Mouse (Mus musculus) hindlimb bud, embryonic 11.5 days (tissue): Measurements from ENCODE around the gene Patl1.
"Not testable (repeated sequence)": the region's sequence is repeated elsewhere in the genome, so short reads cannot be mapped to it uniquely, and the experiment has no call there.

Source experiments
- DNase-seq: peaks from one replicate; pipeline ENCODE4 v3.0.0-alpha.2; 2012; ENCODE audit warnings: low read depth, low spot score; ENCODE audit errors: extremely low spot score

Patl1 gene

DNA sequence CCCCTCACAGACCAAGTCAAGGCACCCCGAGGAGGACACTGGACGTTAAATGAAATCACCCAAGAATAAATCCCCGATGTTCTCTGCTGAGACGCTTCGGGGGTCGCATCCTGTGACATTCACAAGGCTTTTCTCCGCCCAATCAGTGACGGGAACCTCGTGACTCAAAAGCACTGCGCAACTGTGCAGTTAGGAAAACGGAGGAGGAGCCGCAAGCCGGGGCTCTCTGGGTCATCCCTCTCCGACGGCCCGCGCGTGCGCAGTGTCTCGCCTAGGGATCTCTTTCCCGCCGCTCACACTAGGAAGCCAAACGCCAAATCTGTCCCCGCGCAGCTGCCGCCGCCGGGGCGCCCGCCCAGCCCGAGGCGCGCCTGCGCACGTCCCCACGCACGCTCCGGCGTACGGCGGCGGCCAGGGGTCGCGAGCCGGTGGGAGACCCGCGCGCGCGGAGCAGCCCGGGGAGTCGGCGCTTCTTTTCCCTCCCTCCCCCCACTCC, at the start of gene Patl1:
Gene Patl1, plus strand, starts transcription at position 363 of the 496 bp plus-strand sequence.
- DNase-seq: peak; percentile 82

- no peak for DNase-seq
Observed at GRCm38 (mm10) chr19:11867837-11868236, 44.4 kb upstream of the Patl1 start.

- no peak for DNase-seq
Observed at GRCm38 (mm10) chr19:11875006-11875405, 37.2 kb upstream of the Patl1 start, which contains the start of gene Olfr1419. Gene Olfr1419 (minus strand): TSS chr19:11875106.

DNA sequence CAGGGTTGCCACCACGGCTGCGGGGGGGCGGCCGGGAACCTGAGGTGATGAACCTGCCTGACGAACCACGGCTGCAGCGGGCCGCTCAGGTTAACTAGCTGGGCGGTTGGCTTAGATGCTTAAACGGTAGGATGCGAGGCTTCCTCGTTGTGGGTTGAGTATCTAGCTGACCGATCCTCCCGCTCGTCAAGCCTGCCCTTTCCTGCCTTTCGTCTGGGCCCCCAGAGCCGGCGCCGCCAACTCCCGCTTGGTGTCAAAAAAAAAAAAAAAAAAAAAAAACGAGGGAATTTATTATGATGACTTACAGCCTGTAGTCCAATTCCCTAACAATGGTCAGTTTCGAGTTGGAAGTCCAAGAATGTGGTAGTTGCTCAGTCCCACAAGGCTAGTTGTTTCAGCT, 33.8 kb upstream of the Patl1 start:
- DNase-seq: not testable (repeated sequence)

DNA sequence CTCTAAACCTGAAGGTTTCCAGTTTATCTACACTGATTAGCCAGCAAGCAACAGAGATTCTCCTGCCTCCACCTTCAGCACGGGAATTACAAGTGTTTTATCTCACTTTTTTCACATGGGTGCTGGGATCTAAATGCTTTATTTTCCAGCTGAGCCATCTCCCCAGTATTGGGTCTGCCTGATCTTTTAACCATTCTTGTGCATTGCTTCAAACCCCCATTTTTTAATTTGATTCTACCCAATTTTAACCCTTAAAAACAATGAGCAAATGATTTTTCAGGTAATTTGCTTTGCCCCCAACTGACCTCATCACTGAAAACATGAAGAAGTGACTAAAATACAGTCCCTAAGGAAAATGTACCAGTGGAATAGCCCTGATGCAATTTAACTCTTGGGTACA, 25.9 kb upstream of the Patl1 start, which contains the start of gene Olfr1420:
Gene Olfr1420, plus strand, starts transcription at position 301 of the 400 bp plus-strand sequence.
- no peak for DNase-seq

GRCm38 (mm10) chr19:11911021-11911420, 1.2 kb upstream of the Patl1 start:
- no peak for DNase-seq

- DNase-seq: no peak
Observed at GRCm38 (mm10) chr19:11911603-11912002, 596 bp upstream of the Patl1 start.

GRCm38 (mm10) chr19:11912533-11913121, 428 bp downstream of the Patl1 start:
- peak; percentile 12 for DNase-seq

DNA sequence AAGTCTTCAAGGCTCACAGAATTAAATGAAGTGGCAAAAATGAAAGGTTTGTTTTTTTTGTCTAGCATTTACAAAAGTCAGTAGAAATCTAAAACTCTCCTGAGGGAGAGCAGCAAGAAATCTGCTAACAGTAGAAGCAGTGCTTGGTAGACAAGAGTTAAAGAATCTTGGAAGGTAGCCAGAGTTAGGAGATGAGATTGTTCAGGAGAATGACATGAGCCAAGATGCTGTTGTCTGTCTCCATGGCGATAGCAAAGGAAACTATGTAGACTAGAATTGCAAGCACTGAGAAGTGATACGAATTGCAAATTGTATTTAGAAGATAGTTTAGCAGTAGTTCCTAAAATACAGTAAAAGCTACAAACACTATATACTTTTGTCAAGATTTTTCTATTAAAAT, 3.6 kb downstream of the Patl1 start:
- DNase-seq: no peak

- no peak for DNase-seq
Observed at GRCm38 (mm10) chr19:11922068-11922467, 9.9 kb downstream of the Patl1 start.

GRCm38 (mm10) chr19:11922515-11922914, 10.3 kb downstream of the Patl1 start:
- DNase-seq: not testable (repeated sequence)

DNA sequence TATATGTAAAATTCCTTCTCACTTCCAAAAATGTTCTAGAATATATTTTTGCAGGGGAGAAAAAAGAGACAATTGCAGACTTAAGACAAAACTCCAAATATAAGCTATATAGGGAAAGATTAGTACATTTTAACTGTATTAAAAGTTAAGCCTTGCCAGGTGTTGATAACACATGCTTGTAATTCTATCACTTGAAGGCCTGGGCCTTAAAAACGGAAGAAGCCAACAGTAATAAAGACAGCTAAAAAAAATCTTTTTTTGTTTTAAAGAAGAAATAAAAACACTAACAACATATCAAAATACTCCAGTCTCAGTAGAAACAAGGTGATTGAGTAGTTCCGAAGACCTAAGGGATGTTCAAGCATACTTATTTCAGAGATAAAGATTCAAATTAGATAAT, 14.2 kb downstream of the Patl1 start:
- DNase-seq: no peak

- no peak for DNase-seq
Observed at GRCm38 (mm10) chr19:11928025-11928748, 16.0 kb downstream of the Patl1 start.

- not testable (repeated sequence) for DNase-seq
Observed at GRCm38 (mm10) chr19:11946460-11946859, 34.3 kb downstream of the Patl1 start.

DNA sequence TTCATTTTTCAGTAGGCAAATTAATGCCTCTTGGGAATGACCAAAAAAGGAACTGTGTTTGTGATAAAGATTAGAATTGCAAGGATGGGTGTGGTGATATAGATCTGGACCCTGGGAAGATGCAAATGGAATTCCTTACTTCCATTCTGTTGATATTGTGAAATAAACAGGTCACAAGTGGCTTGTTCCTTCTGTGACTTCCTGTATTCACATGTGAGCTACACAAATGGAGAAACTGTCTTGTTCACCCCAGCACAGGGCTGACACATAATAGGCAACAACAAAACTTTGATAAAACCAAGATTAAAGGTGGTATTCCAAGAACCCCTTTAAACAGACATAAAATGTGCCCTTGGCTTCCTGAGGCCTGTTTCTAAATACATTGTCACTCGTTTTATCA, 37.7 kb downstream of the Patl1 start:
- DNase-seq: no peak

- DNase-seq: no peak
Observed at GRCm38 (mm10) chr19:11950747-11951146, 38.5 kb downstream of the Patl1 start.

- no peak for DNase-seq
Observed at GRCm38 (mm10) chr19:11954206-11954605, 42.0 kb downstream of the Patl1 start.

DNA sequence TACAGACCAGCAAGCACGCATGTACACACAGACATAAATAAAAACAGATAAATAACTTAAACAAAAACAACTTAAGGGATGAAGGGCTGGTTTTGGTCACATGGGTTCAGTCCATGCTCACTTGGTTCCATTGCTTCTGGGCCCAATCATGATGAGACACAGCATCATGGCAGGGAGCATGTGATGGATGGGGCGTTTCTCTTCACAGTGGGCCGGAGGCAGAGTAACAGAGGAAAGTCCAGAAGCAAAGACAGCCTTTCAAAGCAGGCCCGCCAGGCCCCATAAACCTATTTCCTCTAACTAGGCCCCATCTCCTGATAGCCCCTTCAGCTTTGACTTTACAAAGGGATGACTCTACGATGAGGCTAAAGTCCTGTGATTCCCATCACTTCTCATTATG, 44.4 kb downstream of the Patl1 start:
- no peak for DNase-seq

- DNase-seq: no peak
Observed at GRCm38 (mm10) chr19:11957396-11957795, 45.2 kb downstream of the Patl1 start.

DNA sequence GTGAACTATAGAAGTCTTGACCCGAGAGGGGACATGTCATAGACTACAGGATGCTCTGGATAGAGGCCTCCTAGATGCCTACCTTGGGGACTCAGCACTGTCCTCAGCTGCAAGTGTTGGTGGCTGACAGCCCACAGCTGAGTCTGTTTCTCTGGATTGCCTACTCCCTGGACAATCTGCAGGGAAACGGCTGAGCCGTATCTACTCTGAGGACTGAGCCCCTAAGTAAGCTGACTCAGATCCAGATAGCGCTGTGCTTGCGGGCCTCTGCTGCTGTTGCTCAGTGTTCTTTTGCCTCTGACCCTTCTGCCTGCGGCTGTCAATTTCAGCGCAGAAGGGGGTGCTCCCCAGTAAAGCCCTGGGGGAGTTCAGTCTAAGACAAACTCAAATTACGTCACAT, 45.6 kb downstream of the Patl1 start:
- no peak for DNase-seq

- no peak for DNase-seq
Observed at GRCm38 (mm10) chr19:11964266-11964665, 52.1 kb downstream of the Patl1 start.
